Mouse (Mus musculus): ENCODE measurements around the gene Usp39. TPM values are rescaled to one million over a fixed set of nuclear protein-coding genes. Genes with fewer than 3 reads are reported as not detected.

Usp39 gene
- total RNA-seq (2014; fragmentation: Nextera tagmentation), result 99.6 and 100 TPM in 2 replicates
- 116 and 119 TPM in 2 replicates for total RNA-seq (2017)
- 26.3 and 29.7 TPM in 2 replicates for polyA plus RNA-seq (2012)

- Histone ChIP-seq H3K4me1 (ENCODE audit: insufficient read depth, low read depth, low read length) (peaks cover 70% of the 10 kb centered on the region), H3K27me3 (ENCODE audit: insufficient read depth, low read length) (no peaks in the 10 kb centered on the region), H3K9me3 (replicated peaks) (no peaks in the 10 kb centered on the region), H3K4me3 (ENCODE audit: low read depth, low read length) (peak within 1 kb of the TSS; percentile 90), H3K36me3 (replicated peaks) (peaks cover 52% of the 10 kb centered on the region)
- DNase-seq (ENCODE audit: low spot score) (peak; percentile 83), ATAC-seq (ENCODE audit: extremely low read depth, insufficient number of reproducible peaks, low FRiP score, poor library complexity, severe bottlenecking) (peak; percentile 78)
- TF ChIP-seq CTCF (IDR thresholded peaks at IDR 0.05; ENCODE audit: low read depth, low read length) (no peak), TAL1 (conservative IDR thresholded peaks at IDR 0.05; ENCODE audit: low read depth, low read length) (no peak), POLR2AphosphoS5 (IDR thresholded peaks at IDR 0.05; ENCODE audit: insufficient replicate concordance, low read depth, low read length) (no peak; the same call in 1 of the 2 replicates), GATA2 (IDR thresholded peaks at IDR 0.05; ENCODE audit: borderline replicate concordance, low read depth, low read length) (no peak), GATA1 (IDR thresholded peaks at IDR 0.05; ENCODE audit: borderline replicate concordance, low read length) (no peak)
Observed at GRCm38 (mm10) chr6:72345074-72345567, at the start of gene Usp39. Usp39 (minus strand) TSS chr6:72345184.

- no peaks in the 10 kb centered on the region for H3K27me3 ChIP-seq (ENCODE audit: insufficient read depth, low read length)
- ATAC-seq (ENCODE audit: extremely low read depth, insufficient number of reproducible peaks, low FRiP score, poor library complexity, severe bottlenecking), result no peak
- DNase-seq (ENCODE audit: low spot score), result no peak
- TF ChIP-seq TAL1 (conservative IDR thresholded peaks at IDR 0.05; ENCODE audit: low read depth, low read length) (no peak), CTCF (IDR thresholded peaks at IDR 0.05; ENCODE audit: low read depth, low read length) (no peak)
- peaks cover 74% of the 10 kb centered on the region for H3K36me3 ChIP-seq (replicated peaks)
- peaks cover 69% of the 10 kb centered on the region for H3K4me1 ChIP-seq (ENCODE audit: insufficient read depth, low read depth, low read length)
- H3K4me3 ChIP-seq (ENCODE audit: low read depth, low read length), result peak overlapping the region; percentile 53; the same call in 1 of the 2 replicates
- no peaks in the 10 kb centered on the region for H3K9me3 ChIP-seq (replicated peaks)
Observed at GRCm38 (mm10) chr6:72392341-72392740, 47.4 kb upstream of the Usp39 start.

GRCm38 (mm10) chr6:72390795-72391521 lies 46.0 kb upstream of the Usp39 start:
- 0 out of 2 replicates have a peak, but pooled peaks have one; percentile 47 for TF ChIP-seq POLR2AphosphoS5 (IDR thresholded peaks at IDR 0.05; ENCODE audit: insufficient replicate concordance, low read depth, low read length)
- TF ChIP-seq TAL1 (conservative IDR thresholded peaks at IDR 0.05; ENCODE audit: low read depth, low read length), result no peak
- no peak for TF ChIP-seq CTCF (IDR thresholded peaks at IDR 0.05; ENCODE audit: low read depth, low read length)
- no peak for TF ChIP-seq GATA2 (IDR thresholded peaks at IDR 0.05; ENCODE audit: borderline replicate concordance, low read depth, low read length)
- no peak for TF ChIP-seq GATA1 (IDR thresholded peaks at IDR 0.05; ENCODE audit: borderline replicate concordance, low read length)
- peaks cover 74% of the 10 kb centered on the region for H3K4me1 ChIP-seq (ENCODE audit: insufficient read depth, low read depth, low read length)
- ATAC-seq (ENCODE audit: extremely low read depth, insufficient number of reproducible peaks, low FRiP score, poor library complexity, severe bottlenecking) (peak; percentile 23; the same call in 1 of the 2 replicates), DNase-seq (ENCODE audit: low spot score) (peak; percentile 64)
- H3K4me3 ChIP-seq (ENCODE audit: low read depth, low read length), result peak overlapping the region; percentile 87
- H3K9me3 ChIP-seq (replicated peaks), result no peaks in the 10 kb centered on the region
- H3K36me3 ChIP-seq (replicated peaks), result peaks cover 77% of the 10 kb centered on the region
- H3K27me3 ChIP-seq (ENCODE audit: insufficient read depth, low read length), result no peaks in the 10 kb centered on the region

- DNase-seq (ENCODE audit: low spot score) (peak; percentile 38), ATAC-seq (ENCODE audit: extremely low read depth, insufficient number of reproducible peaks, low FRiP score, poor library complexity, severe bottlenecking) (peak; percentile 29)
- Histone ChIP-seq H3K4me1 (ENCODE audit: insufficient read depth, low read depth, low read length) (peaks cover 74% of the 10 kb centered on the region), H3K9me3 (replicated peaks) (no peaks in the 10 kb centered on the region), H3K4me3 (ENCODE audit: low read depth, low read length) (peak within 1 kb of the TSS; percentile 87), H3K27me3 (ENCODE audit: insufficient read depth, low read length) (no peaks in the 10 kb centered on the region), H3K36me3 (replicated peaks) (peaks cover 77% of the 10 kb centered on the region)
- TF ChIP-seq GATA1 (IDR thresholded peaks at IDR 0.05; ENCODE audit: borderline replicate concordance, low read length) (no peak), TAL1 (conservative IDR thresholded peaks at IDR 0.05; ENCODE audit: low read depth, low read length) (no peak), GATA2 (IDR thresholded peaks at IDR 0.05; ENCODE audit: borderline replicate concordance, low read depth, low read length) (no peak), CTCF (IDR thresholded peaks at IDR 0.05; ENCODE audit: low read depth, low read length) (no peak), POLR2AphosphoS5 (IDR thresholded peaks at IDR 0.05; ENCODE audit: insufficient replicate concordance, low read depth, low read length) (0 out of 2 replicates have a peak, but pooled peaks have one; percentile 53)
Observed at GRCm38 (mm10) chr6:72389941-72390771, 45.2 kb upstream of the Usp39 start, which contains the start of gene Vamp8. Vamp8 (minus strand) TSS chr6:72390703.

- Histone ChIP-seq H3K36me3 (replicated peaks) (peaks cover 77% of the 10 kb centered on the region), H3K4me3 (ENCODE audit: low read depth, low read length) (peak overlapping the region; percentile 87), H3K9me3 (replicated peaks) (no peaks in the 10 kb centered on the region), H3K27me3 (ENCODE audit: insufficient read depth, low read length) (no peaks in the 10 kb centered on the region), H3K4me1 (ENCODE audit: insufficient read depth, low read depth, low read length) (peaks cover 75% of the 10 kb centered on the region)
- TF ChIP-seq GATA1 (IDR thresholded peaks at IDR 0.05; ENCODE audit: borderline replicate concordance, low read length) (no peak), TAL1 (conservative IDR thresholded peaks at IDR 0.05; ENCODE audit: low read depth, low read length) (peak; percentile 97), CTCF (IDR thresholded peaks at IDR 0.05; ENCODE audit: low read depth, low read length) (no peak), GATA2 (IDR thresholded peaks at IDR 0.05; ENCODE audit: borderline replicate concordance, low read depth, low read length) (no peak)
- DNase-seq (ENCODE audit: low spot score), result peak; percentile 96
- ATAC-seq (ENCODE audit: extremely low read depth, insufficient number of reproducible peaks, low FRiP score, poor library complexity, severe bottlenecking), result peak; percentile 84
Observed at GRCm38 (mm10) chr6:72389471-72389940, 44.5 kb upstream of the Usp39 start.
